Mouse (Mus musculus): ENCODE results near the gene Asb4.
"Not testable (repeated sequence)": the region's sequence is repeated elsewhere in the genome, so short reads cannot be mapped to it uniquely, and the experiment has no call there.

The Asb4 gene

GRCm38 (mm10) chr6:5383336-5384177 is at the start of gene Asb4:
Asb4 (plus strand) TSS chr6:5383386.
- no peak for DNase-seq (ENCODE audit: low read depth, low spot score)

- DNase-seq (ENCODE audit: low read depth, low spot score), result no peak
These were observed 49.2 kb upstream of the Asb4 start for GRCm38 (mm10) chr6:5334021-5334420.

GRCm38 (mm10) chr6:5336016-5336415 is 47.2 kb upstream of the Asb4 start:
- DNase-seq (ENCODE audit: low read depth, low spot score), result not testable (repeated sequence)

- not testable (repeated sequence) for DNase-seq (ENCODE audit: low read depth, low spot score)
These were observed 44.4 kb upstream of the Asb4 start for GRCm38 (mm10) chr6:5338781-5339180.

- DNase-seq (ENCODE audit: low read depth, low spot score), result not testable (repeated sequence)
These were observed 43.9 kb upstream of the Asb4 start for GRCm38 (mm10) chr6:5339283-5339682.

- DNase-seq (ENCODE audit: low read depth, low spot score), result no peak
These were observed 38.9 kb upstream of the Asb4 start for GRCm38 (mm10) chr6:5344255-5344654.

GRCm38 (mm10) chr6:5357873-5358272 is 25.3 kb upstream of the Asb4 start:
- DNase-seq (ENCODE audit: low read depth, low spot score), result no peak

GRCm38 (mm10) chr6:5360402-5360801 is 22.8 kb upstream of the Asb4 start:
- no peak for DNase-seq (ENCODE audit: low read depth, low spot score)

GRCm38 (mm10) chr6:5361987-5362386 is 21.2 kb upstream of the Asb4 start:
- no peak for DNase-seq (ENCODE audit: low read depth, low spot score)

- DNase-seq (ENCODE audit: low read depth, low spot score), result no peak
These were observed 17.3 kb upstream of the Asb4 start for GRCm38 (mm10) chr6:5365845-5366244.

- no peak for DNase-seq (ENCODE audit: low read depth, low spot score)
These were observed 6.3 kb upstream of the Asb4 start for GRCm38 (mm10) chr6:5376884-5377283.

- DNase-seq (ENCODE audit: low read depth, low spot score), result no peak
These were observed 4.1 kb upstream of the Asb4 start for GRCm38 (mm10) chr6:5379048-5379447.

GRCm38 (mm10) chr6:5379781-5380623 is 3.2 kb upstream of the Asb4 start:
- no peak for DNase-seq (ENCODE audit: low read depth, low spot score)

- no peak for DNase-seq (ENCODE audit: low read depth, low spot score)
These were observed 2.4 kb upstream of the Asb4 start for GRCm38 (mm10) chr6:5380624-5381252.

GRCm38 (mm10) chr6:5381918-5382582 is 1.1 kb upstream of the Asb4 start:
- no peak for DNase-seq (ENCODE audit: low read depth, low spot score)

GRCm38 (mm10) chr6:5382583-5383215 is 487 bp upstream of the Asb4 start:
- DNase-seq (ENCODE audit: low read depth, low spot score), result peak; percentile 76

GRCm38 (mm10) chr6:5384178-5384490 is 948 bp downstream of the Asb4 start:
- peak; percentile 77 for DNase-seq (ENCODE audit: low read depth, low spot score)

GRCm38 (mm10) chr6:5385161-5385640 is 2.0 kb downstream of the Asb4 start:
- no peak for DNase-seq (ENCODE audit: low read depth, low spot score)

GRCm38 (mm10) chr6:5386486-5386885 is 3.3 kb downstream of the Asb4 start:
- DNase-seq (ENCODE audit: low read depth, low spot score), result no peak

- DNase-seq (ENCODE audit: low read depth, low spot score), result no peak
These were observed 4.2 kb downstream of the Asb4 start for GRCm38 (mm10) chr6:5387396-5387795.

GRCm38 (mm10) chr6:5390298-5390697 is 7.1 kb downstream of the Asb4 start:
- DNase-seq (ENCODE audit: low read depth, low spot score), result peak; percentile 11

All from CD4-positive, CD25-positive, alpha-beta regulatory T cell, adult 2 months (primary cell).